Mouse (Mus musculus) cerebellum, postnatal 25 days (tissue): ENCODE data around the gene Gm11020.

ENCODE experiments used
- DNase-seq, 2 experiments: peaks; one replicate each; pipeline ENCODE4 v3.0.0; 2021; ENCODE audit warnings: mixed read lengths in 2 of 2

Gene Gm11020

GRCm38 (mm10) chr8:104342426-104342825 is 21.1 kb downstream of the Gm11020 start:
- DNase-seq = no peak

DNA sequence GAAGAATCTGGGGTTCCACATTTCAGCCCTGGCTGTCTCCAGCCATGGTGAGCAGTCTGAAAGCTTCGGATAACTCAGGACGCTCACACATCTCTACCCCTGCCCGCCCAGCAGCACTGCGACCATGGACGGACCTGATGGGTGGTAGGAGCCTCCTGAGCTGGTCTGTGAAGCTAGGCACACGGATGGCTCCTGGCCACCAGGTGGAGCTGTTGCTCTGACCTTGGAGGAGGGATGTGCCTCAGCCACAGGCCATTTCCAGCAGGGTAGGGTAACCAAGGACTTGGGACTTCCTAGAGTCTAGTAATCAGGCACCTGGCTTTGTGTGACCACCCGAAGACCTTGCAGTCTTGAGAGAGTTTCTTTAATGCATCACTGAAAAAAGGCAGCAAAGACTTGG is 22.6 kb downstream of the Gm11020 start:
- peak; percentile 95 to 96 for DNase-seq

- DNase-seq = no peak
Measured at GRCm38 (mm10) chr8:104344622-104345021, 23.3 kb downstream of the Gm11020 start.

DNA sequence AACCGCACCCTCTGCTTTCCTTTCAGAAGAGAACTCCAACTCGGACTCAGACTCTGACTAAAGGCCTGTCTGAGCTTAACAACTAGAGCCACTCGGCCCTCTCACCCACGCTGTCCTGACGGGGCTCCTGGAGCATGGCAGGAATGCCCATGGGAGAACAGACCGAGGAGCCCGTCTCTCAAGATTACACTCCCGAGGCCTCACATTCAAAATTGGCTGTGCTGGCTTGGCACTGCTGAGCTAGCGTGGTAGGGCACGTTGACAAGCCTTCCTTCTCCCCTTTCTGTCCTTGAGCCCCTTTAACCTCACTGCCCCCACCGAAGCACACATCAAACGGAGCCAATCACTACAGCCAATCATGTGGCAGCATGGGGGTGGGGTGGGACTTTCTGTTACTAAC is 25.3 kb downstream of the Gm11020 start:
- DNase-seq = no peak

- no peak for DNase-seq
Measured at GRCm38 (mm10) chr8:104348971-104349370, 27.6 kb downstream of the Gm11020 start.

DNA sequence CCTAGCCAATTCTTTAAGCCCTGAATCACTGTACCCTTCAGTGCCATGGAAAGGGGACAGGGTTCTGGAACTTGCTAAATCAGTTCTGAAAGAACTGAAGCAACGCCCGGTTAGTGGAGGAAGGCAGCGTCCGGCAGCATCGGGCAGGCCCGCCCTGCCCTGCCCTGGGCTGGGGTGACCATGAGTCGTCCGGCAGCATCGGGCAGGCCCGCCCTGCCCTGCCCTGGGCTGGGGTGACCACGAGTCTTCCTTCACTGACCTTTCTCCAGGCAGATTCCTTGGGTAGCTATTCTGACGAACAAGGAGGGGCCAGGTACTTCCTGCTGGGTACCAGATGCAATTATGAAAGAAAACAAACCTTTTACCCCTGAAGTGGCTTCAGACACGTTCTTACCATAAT is 28.7 kb downstream of the Gm11020 start:
- DNase-seq = no peak

DNA sequence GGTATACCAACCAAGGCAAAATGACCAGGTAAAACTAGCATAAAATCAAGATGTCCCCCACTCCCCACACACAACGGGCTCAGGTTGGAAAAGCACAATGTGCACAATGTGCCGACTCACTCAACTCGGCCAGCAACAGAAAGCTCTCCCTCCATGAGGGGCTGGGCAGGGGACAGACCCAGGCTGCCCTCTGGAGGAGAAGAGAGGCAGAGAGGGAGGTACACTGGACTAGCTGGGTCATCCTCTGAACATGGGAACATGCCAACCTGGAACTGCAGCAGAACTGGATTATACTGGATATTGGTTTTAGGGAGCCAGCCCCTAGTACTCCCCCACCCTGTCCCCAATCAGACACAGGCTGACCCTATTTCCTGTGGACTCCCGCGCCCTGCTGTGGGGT is 31.8 kb downstream of the Gm11020 start:
- DNase-seq = no peak

GRCm38 (mm10) chr8:104354504-104354903 is 33.1 kb downstream of the Gm11020 start:
- no peak for DNase-seq

DNA sequence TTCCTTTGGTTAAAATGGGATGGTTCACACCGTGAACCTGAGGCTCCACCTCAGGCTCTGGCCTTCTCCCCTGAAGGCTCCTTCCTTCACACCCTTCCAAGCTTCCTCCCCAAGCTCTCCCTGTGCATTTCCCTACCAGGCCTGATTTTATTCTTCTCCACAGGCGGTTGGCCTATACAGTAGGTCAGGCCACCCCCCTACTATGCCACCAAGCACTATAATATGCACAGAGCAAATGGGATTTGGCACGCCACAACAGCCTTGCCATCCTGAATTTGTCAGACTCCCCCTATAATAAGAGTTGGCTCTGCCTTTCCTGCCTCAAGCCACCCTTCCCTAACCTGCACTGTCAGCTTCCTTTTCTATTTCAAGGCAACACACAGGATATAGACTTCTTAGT is 37.3 kb downstream of the Gm11020 start:
- no peak for DNase-seq

GRCm38 (mm10) chr8:104359778-104360456 is 38.5 kb downstream of the Gm11020 start:
- DNase-seq = peak; percentile 55 to 57

GRCm38 (mm10) chr8:104365695-104366094 is 44.3 kb downstream of the Gm11020 start:
- DNase-seq = no peak

GRCm38 (mm10) chr8:104367398-104367797 is 46.0 kb downstream of the Gm11020 start:
- DNase-seq = no peak

DNA sequence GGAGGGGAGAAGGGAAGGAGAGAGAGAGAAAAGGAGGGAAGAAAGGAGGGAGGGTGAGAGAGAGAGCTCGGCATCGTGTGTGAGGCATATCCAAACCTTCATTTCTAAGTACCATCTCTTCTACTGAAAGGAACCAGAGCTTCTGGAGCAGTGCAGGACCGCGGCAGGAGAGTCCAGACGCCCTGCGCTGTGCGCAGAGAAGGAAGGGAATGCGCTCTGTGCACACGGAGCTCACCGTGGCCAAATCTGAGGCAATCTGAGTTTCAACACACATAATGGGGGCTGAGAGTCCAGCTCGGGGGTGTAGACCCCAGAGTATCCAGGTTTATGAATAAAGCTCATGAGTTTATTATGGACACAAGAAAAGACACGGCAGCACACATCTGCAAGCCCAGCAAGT is 48.2 kb downstream of the Gm11020 start:
- no peak for DNase-seq

DNA sequence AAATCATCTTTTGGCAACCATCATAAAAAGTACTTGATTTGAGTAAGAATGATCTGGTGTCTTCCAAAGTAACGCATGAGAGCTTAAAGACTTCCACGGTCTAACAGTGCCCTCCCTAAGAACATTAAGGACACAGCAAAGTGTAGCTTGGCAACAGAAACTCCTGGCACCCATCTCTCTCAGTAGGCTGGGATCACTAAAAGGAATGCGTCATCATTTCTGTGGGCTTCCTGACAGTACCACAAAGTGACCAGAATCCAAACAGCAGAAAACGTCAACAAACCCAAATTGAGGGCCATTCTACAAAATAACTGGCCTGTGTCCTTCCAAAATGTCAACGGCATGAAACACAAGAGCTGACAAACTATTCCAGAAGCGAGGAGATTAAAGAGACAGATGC is 48.7 kb downstream of the Gm11020 start:
- DNase-seq = no peak

DNA sequence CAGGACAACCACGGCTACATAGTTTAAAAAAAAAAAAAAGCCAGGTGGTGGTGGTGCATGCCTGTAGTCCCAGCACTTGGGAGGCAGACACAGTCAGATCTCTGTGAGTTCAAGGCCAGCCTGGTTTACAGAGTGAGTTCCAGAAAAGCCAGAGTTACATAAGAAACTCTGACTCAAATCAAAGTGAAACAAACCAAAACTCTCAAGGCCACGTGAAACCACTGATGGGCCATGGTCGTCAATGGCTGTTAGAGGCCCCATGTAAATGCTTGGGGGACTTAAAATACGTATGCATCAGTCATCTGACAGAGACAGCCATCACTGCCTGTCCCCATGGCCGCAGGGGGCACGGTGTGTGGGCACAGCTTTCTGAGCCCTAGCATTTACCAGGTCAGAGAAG is 49.8 kb downstream of the Gm11020 start:
- no peak for DNase-seq
